Mouse (Mus musculus): ENCODE measurements around the gene Rxrg. TPM values are rescaled to one million over a fixed set of nuclear protein-coding genes. Genes with fewer than 3 reads are reported as not detected.

Gene Rxrg
- polyA plus RNA-seq, 1 experiment, result 0.13 TPM

GRCm38 (mm10) chr1:167583888-167584287 lies 14.3 kb upstream of the Rxrg start:
- TF ChIP-seq POLR2A (IDR thresholded peaks at IDR 0.05; ENCODE audit: low read depth, low read length) (no peak), CTCF (IDR thresholded peaks at IDR 0.05; ENCODE audit: extremely low read depth, insufficient read length, insufficient replicate concordance, low read depth, low read length) (no peak)
- Histone ChIP-seq H3K27me3 (ENCODE audit: control insufficient read depth, insufficient read depth, low read length) (no peaks in the 10 kb centered on the region), H3K36me3 (ENCODE audit: control insufficient read depth, insufficient read depth, low read length) (no peaks in the 10 kb centered on the region), H3K27ac (ENCODE audit: insufficient read depth, low read depth, low read length) (no peak overlapping the region), H3K4me3 (ENCODE audit: low read depth, low read length) (no peak overlapping the region), H3K4me1 (ENCODE audit: control insufficient read depth, insufficient read depth, insufficient read length, low read length) (no peaks in the 10 kb centered on the region)
- 56% methylated on average over 12 of the region's 12 CpGs for WGBS

GRCm38 (mm10) chr1:167588747-167589558 lies 9.2 kb upstream of the Rxrg start:
- Histone ChIP-seq H3K27me3 (ENCODE audit: control insufficient read depth, insufficient read depth, low read length) (no peaks in the 10 kb centered on the region), H3K27ac (ENCODE audit: insufficient read depth, low read depth, low read length) (no peak overlapping the region), H3K36me3 (ENCODE audit: control insufficient read depth, insufficient read depth, low read length) (no peaks in the 10 kb centered on the region), H3K4me3 (ENCODE audit: low read depth, low read length) (no peak overlapping the region), H3K4me1 (ENCODE audit: control insufficient read depth, insufficient read depth, insufficient read length, low read length) (no peaks in the 10 kb centered on the region)
- WGBS, result 84% methylated on average over 16 of the region's 16 CpGs
- TF ChIP-seq CTCF (IDR thresholded peaks at IDR 0.05; ENCODE audit: extremely low read depth, insufficient read length, insufficient replicate concordance, low read depth, low read length), result no peak
- no peak for TF ChIP-seq POLR2A (IDR thresholded peaks at IDR 0.05; ENCODE audit: low read depth, low read length)

GRCm38 (mm10) chr1:167592175-167592574 lies 6.0 kb upstream of the Rxrg start:
- Histone ChIP-seq H3K27me3 (ENCODE audit: control insufficient read depth, insufficient read depth, low read length) (0 out of 2 replicates have a peak, but pooled peaks cover 3% of the 10 kb centered on the region), H3K36me3 (ENCODE audit: control insufficient read depth, insufficient read depth, low read length) (no peaks in the 10 kb centered on the region), H3K4me3 (ENCODE audit: low read depth, low read length) (no peak overlapping the region), H3K27ac (ENCODE audit: insufficient read depth, low read depth, low read length) (no peak overlapping the region), H3K4me1 (ENCODE audit: control insufficient read depth, insufficient read depth, insufficient read length, low read length) (no peaks in the 10 kb centered on the region)
- TF ChIP-seq POLR2A (IDR thresholded peaks at IDR 0.05; ENCODE audit: low read depth, low read length), result no peak
- TF ChIP-seq CTCF (IDR thresholded peaks at IDR 0.05; ENCODE audit: extremely low read depth, insufficient read length, insufficient replicate concordance, low read depth, low read length), result no peak
- 68% methylated on average over 8 of the region's 8 CpGs for WGBS

GRCm38 (mm10) chr1:167599211-167599735 lies 1.1 kb downstream of the Rxrg start:
- TF ChIP-seq POLR2A (IDR thresholded peaks at IDR 0.05; ENCODE audit: low read depth, low read length), result no peak
- TF ChIP-seq CTCF (IDR thresholded peaks at IDR 0.05; ENCODE audit: extremely low read depth, insufficient read length, insufficient replicate concordance, low read depth, low read length), result no peak
- Histone ChIP-seq H3K36me3 (ENCODE audit: control insufficient read depth, insufficient read depth, low read length) (no peaks in the 10 kb centered on the region), H3K4me3 (ENCODE audit: low read depth, low read length) (no peak overlapping the region), H3K4me1 (ENCODE audit: control insufficient read depth, insufficient read depth, insufficient read length, low read length) (0 out of 2 replicates have a peak, but pooled peaks cover 1% of the 10 kb centered on the region), H3K27me3 (ENCODE audit: control insufficient read depth, insufficient read depth, low read length) (peaks cover 10% of the 10 kb centered on the region), H3K27ac (ENCODE audit: insufficient read depth, low read depth, low read length) (no peak overlapping the region)
- WGBS, result 39% methylated on average over 7 of the region's 7 CpGs

GRCm38 (mm10) chr1:167608201-167608741 lies 10.1 kb downstream of the Rxrg start:
- Histone ChIP-seq H3K4me1 (ENCODE audit: control insufficient read depth, insufficient read depth, insufficient read length, low read length) (no peaks in the 10 kb centered on the region), H3K4me3 (ENCODE audit: low read depth, low read length) (no peak overlapping the region), H3K27ac (ENCODE audit: insufficient read depth, low read depth, low read length) (no peak overlapping the region), H3K36me3 (ENCODE audit: control insufficient read depth, insufficient read depth, low read length) (no peaks in the 10 kb centered on the region), H3K27me3 (ENCODE audit: control insufficient read depth, insufficient read depth, low read length) (no peaks in the 10 kb centered on the region)
- TF ChIP-seq CTCF (IDR thresholded peaks at IDR 0.05; ENCODE audit: extremely low read depth, insufficient read length, insufficient replicate concordance, low read depth, low read length), result no peak
- TF ChIP-seq POLR2A (IDR thresholded peaks at IDR 0.05; ENCODE audit: low read depth, low read length), result no peak
- 49% methylated on average over 9 of the region's 9 CpGs for WGBS

GRCm38 (mm10) chr1:167617131-167617530 lies 18.9 kb downstream of the Rxrg start:
- WGBS, result 69% methylated on average over 14 of the region's 14 CpGs
- Histone ChIP-seq H3K4me1 (ENCODE audit: control insufficient read depth, insufficient read depth, insufficient read length, low read length) (no peaks in the 10 kb centered on the region), H3K4me3 (ENCODE audit: low read depth, low read length) (no peak overlapping the region), H3K27ac (ENCODE audit: insufficient read depth, low read depth, low read length) (no peak overlapping the region), H3K27me3 (ENCODE audit: control insufficient read depth, insufficient read depth, low read length) (no peaks in the 10 kb centered on the region), H3K36me3 (ENCODE audit: control insufficient read depth, insufficient read depth, low read length) (no peaks in the 10 kb centered on the region)
- TF ChIP-seq CTCF (IDR thresholded peaks at IDR 0.05; ENCODE audit: extremely low read depth, insufficient read length, insufficient replicate concordance, low read depth, low read length), result no peak
- TF ChIP-seq POLR2A (IDR thresholded peaks at IDR 0.05; ENCODE audit: low read depth, low read length), result no peak

- 79% methylated on average over 18 of the region's 18 CpGs for WGBS
- Histone ChIP-seq H3K36me3 (ENCODE audit: control insufficient read depth, insufficient read depth, low read length) (no peaks in the 10 kb centered on the region), H3K4me1 (ENCODE audit: control insufficient read depth, insufficient read depth, insufficient read length, low read length) (no peaks in the 10 kb centered on the region), H3K4me3 (ENCODE audit: low read depth, low read length) (no peak overlapping the region), H3K27ac (ENCODE audit: insufficient read depth, low read depth, low read length) (no peak overlapping the region), H3K27me3 (ENCODE audit: control insufficient read depth, insufficient read depth, low read length) (no peaks in the 10 kb centered on the region)
- TF ChIP-seq CTCF (IDR thresholded peaks at IDR 0.05; ENCODE audit: extremely low read depth, insufficient read length, insufficient replicate concordance, low read depth, low read length) (no peak), POLR2A (IDR thresholded peaks at IDR 0.05; ENCODE audit: low read depth, low read length) (no peak)
These were observed 19.9 kb downstream of the Rxrg start for GRCm38 (mm10) chr1:167617995-167618489.
